Mouse (Mus musculus) kidney, adult 9 months (tissue): ENCODE results near the gene Ppil6.

Experiments
- DNase-seq: peaks from one replicate; pipeline ENCODE4 v3.0.0; 2022

Gene Ppil6

DNA sequence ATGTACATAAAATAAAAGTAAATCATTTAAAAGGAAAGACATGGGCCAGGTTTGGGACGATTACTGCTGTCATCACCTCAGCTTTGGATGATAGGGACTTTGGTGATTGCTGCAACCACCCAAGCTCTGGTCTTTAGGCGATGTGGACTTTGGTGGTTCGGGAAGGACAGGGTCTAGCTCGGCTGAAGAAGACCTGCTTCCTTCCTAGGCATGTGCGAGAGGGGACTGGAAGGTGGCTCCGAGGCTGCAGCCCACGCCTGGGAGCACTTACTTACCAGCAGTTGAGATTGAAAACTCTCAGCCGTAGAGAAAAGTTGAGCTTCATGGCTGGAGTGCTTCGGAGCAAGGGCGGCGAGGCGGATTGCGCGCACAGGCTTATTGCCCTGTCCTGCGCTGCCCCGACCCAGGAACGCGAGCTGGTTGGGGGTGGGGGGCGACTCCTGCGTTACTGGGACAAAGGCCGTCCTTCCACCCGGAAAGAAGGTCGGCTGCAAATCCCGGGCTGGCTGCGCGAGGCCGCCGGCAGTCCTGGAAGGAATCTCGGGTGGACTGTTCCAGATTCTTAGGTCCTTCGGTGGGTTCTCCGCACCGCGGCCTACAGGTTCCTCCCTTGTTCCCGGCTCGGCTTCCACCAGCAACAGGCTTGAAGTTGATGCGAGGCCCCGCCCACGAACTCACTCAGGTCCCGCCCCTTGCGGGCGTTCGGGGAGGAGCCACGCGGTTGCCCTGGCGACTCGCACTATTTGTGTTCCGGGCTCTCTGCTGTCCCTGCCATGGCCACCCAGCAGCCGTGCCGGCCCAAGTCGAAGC is at the start of gene Ppil6, which contains the start of gene Smpd2:
TSS of gene Ppil6 (plus strand) at position 732 of the 810 bp plus-strand sequence.
TSS of gene Smpd2 (minus strand) at position 662 of the 810 bp plus-strand sequence.
- peak; percentile 98 for DNase-seq

DNA sequence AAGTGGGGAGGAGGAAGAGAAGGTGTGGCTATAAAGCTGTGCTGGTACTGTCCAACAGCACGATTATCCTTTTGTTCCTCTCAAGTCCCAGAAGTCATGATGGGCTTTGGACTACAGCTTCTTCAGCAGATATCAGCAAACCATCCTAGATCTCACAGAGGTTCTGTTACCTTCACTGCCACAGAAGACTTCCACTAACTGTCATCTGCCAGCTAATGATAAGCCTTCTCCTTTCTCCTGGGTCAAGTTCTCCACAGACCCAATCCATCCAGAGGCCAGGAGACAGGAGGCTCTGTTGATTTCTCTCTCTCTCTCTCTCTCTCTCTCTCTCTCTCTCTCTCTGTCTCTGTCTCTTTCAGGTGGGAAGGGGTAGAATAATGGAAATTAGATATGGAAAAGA is 42.0 kb upstream of the Ppil6 start:
- no peak for DNase-seq

DNA sequence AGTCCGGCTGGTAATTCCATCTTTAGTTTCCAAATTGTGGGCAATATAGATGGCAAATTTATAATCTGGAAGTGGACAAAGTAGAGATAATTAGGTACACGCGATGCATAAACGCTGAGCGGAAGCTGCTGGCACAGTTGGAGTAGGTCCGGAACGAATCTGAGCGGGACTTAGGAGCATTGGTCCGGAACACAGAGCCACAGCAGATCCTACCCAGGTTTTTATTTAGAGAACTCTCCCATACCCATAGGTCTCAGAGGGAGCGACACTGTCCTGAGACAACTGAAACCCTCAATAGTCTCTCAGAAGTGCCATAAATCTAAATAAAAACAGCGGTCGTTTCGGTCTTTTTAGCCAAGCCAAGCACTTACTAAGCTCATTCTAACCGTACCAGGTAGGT is 40.6 kb upstream of the Ppil6 start:
- DNase-seq, result no peak

DNA sequence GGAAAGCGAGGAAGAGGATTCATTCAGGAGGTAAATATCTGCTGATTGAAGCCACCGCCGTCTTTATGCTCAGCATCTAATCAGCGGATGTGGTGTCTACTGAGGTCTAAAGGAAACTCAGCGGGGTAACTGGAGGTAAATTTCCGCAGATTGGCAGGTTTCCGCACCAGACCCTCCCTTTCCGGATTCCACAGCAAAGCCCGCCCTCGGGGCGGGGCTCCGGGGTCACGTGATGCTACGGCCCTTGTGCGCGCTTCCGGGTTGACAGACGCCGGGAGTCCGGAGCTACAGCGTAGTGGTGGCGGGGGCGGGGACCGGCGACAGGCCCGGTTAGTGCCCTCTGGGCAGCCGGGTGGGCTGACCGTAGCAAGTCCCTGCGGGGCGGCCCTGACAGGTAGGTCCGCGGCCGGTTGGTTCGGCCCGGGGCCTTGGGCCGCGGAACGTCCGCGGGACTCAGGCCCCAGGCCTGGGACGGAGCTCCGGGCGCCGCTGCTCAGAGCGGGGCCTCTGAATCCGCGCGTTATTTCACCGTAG is 40.0 kb upstream of the Ppil6 start, which contains the start of gene Zbtb24:
TSS of gene Zbtb24 (plus strand) at position 247 of the 534 bp plus-strand sequence.
- DNase-seq, result peak; percentile 97

DNA sequence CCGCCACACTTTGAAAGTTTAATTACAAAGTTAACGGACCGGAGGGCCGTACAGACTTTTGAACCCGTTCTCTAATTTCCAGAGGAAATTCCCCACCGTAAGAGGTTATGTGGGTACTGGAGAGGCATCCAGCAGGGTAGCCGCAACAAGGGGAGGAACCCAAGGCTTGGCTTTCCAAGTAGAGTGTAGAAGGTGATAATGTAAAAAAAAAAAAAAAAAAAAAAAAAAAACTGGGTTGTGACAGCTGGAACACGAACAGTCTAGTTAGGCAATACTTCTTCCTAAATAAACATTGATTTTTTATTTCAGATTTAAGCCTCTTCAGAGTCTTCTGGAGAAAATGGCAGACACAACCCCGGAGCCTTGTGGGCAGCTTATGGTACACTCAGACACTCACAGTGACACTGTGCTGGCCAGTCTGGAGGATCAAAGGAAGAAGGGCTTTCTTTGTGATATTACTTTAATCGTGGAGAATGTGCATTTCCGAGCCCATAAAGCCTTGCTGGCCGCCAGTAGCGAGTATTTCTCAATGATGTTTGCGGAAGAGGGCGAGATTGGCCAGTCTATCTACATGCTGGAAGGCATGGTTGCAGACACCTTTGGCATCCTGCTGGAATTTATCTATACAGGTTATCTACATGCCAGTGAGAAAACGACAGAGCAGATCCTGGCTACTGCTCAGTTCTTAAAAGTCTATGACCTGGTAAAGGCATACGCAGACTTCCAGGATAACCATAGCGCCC is 39.3 kb upstream of the Ppil6 start:
- DNase-seq, result peak; percentile 24

DNA sequence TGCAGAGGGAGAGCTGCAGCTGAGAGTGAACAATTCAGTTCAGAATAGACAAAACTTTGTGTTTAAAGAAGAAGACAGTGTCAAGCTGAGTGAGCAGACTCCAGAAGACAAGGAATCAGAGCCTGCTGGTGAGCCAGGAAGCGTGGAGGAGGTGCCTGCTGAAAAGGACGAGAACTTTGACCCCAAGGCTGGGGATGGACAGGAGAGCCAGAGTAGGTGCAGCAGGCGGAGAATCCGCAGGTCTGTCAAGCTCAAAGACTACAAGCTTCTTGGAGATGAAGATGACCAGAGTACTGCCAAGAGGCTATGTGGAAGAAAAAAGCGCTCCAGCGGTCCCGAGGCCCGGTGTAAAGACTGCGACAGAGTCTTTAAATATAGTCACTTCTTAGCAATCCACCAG is 38.6 kb upstream of the Ppil6 start:
- peak; percentile 82 for DNase-seq

DNA sequence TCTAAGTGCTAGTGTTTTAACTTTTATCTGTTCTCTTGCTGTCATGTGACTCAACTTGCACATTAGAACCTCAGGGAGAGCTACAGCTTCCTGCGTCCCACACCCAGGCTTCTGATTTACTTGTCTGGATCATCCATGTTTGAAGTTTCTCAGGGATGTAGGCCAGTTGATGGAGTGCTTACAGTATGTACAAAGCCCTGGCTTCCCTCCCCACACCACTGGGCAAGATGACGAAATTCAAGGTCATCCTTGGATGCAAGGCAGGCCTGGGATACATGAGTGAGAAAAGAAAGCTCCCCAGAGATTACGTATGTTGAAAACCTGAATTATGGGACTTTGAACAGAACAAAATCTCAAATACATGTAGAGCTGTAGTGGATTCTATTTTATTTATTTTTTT is 37.4 kb upstream of the Ppil6 start:
- no peak for DNase-seq

DNA sequence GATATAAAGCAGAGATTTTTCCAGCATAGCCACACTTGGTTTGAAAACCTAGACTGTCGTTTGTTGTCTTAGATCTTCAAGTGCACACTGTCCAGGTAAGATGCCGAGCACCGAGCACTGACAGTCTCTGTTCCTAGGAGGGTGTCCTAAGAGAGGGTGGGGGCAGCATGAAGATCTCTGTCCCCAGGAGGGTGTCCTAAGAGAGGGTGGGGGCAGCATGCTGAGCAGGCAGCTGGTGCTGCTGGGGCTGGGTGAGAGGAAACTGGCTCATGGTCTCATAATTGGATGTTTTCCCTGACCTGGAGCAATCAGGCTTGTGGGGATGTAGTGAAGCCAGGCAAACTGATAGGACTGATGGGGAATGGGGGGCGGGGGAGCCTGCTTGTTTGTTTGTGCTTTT is 30.2 kb upstream of the Ppil6 start:
- no peak for DNase-seq

DNA sequence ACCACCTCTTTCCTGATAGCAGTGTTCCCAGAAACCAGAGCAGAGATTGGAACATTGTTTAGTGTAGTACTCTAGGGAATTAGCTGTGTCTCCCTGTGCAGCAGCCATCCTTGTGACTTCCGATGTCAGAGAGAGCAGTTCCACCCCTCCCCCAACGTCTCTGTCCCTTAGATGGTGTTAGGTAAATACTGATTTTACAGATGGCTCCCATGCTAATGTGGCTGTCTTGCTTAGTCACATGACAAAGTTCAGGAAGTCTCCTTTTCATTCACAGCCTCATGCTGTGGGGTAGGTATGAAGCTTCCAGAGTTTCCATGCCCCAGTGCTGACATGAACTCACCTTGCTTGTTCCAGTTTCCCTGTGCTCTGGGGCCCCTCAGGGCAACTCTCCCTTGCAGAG is 29.7 kb upstream of the Ppil6 start:
- DNase-seq, result no peak

DNA sequence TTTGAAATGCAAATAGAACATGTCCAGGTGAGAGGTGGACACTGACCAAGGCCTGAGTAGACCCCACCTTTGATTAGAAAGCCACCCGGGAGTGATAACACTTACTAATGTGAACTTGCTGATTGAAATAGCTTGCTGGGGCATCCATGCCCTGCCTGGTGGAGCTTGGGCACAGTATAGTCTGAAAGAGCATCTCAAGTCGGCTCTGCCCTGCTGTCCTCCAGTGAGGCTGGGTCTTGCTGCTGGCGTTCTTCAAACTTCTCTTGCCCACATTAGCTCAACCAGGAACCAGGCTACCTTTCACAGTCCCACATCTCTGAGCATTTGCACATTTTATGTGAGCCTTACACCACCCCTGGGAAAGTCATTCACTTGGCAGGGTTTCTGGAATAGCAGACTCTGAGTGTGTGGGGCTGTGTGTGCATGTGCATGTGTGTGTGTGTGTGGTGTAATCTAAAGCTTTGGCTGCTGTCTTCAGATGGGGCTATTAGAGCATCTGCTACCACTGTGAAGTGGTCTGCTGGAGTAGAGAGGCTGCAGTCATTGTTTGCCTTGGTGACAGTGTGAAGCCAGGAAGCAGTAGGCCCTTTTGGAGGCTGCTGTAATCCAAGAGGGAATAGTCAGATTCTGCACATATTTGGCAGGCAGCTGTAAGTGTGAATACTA is 29.0 kb upstream of the Ppil6 start:
- DNase-seq, result no peak

DNA sequence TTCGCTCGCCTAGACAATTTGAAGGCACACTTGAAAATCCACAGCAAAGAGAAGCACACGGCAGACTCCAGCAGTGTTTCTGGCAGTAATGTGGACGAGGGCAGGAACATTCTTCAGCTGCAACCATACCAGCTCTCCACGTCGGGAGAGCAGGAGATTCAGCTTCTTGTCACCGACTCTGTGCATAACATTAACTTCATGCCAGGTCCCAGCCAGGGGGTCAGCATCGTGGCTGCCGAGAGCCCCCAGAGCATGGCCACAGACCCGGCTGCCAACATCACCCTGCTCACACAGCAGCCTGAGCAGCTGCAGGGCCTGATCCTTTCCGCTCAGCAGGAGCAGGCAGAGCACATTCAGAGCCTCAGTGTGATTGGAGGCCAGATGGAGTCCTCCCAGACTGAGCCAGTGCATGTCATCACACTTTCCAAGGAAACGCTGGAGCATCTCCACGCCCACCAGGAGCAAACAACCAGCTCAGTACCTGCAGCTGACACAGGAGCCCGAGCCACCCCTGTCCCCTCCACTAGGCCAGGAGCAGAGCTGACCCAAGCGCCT is 25.8 kb upstream of the Ppil6 start:
- no peak for DNase-seq

DNA sequence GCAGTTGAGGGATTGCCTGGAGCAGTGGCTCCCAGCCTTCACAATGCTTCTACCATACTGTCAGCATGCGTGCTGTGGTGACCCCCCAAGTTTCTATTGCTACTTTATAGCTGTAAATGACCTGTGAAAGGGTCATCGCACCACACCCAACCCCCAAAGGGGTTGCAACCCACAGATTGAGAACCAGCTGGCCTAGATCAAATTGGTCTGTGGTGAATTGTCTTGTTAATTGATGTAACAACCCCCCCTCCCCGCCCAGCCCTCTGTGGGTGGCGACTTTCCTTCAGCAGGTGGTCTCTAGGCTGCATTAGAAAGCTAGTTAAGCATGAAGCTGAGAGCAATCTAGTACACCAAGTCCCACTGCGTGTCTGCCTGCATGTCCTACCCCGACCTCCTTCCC is 22.9 kb upstream of the Ppil6 start:
- DNase-seq, result no peak

DNA sequence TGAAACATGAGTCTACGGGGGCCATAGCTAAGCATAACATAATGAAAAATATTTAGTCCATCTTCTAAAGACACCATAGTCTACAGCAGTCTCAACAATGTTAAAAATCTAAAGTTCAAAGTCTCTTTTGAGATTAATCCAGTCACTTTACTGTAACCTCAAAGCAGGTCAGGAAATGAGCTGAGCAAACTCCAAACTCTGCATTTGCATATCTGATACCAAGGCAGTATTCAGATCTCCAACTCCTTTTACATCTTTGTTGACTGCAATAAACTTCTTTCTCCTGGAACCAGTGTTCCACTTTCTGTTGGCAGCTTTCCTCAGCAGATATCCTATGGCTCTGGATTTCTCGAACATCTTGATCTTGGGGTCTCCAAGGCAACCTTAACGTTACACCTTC is 19.5 kb upstream of the Ppil6 start:
- no peak for DNase-seq

DNA sequence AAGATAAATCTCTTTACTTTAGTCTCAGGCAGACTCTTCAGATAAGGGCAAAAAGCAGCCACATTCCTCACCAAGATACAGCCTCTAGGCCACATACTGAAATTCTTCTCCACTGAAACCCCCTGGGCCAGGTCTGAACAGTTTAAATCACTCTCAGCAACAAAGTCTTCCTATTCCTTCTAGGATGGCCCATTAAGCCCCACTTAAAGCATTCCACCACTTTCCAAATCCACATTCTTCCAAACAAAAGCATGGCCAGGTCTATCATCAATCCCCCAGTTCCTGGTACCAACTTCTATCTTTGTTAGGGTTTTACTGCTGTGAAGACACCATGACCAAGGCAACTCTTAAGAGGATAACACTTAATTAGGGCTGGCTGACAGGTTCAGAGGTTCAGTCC is 17.7 kb upstream of the Ppil6 start:
- no peak for DNase-seq

DNA sequence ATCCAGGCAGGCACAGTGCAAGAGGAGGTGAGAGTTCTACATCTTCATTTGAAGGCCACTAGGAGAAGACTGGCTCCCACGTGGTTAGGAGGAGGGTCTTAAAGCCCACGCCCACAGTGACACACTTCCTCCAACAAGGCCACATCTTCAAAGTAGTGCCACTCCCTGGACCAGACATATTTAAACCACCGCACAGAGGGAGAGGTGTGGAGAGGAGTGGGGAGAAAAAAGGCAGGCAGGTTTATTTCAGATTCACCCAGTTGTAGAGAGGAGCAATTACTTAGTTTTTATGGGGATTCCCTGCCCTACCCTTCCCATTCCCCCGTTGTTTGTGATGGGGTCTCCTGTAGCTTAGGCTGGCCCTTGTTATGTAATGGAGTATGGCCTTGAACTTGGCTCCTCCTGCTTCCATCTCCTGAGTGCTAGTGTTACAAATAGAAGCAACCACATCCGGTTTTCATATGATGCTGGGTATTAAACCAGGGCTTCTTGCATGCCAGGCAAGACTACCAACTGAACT is 17.2 kb upstream of the Ppil6 start:
- DNase-seq, result no peak

DNA sequence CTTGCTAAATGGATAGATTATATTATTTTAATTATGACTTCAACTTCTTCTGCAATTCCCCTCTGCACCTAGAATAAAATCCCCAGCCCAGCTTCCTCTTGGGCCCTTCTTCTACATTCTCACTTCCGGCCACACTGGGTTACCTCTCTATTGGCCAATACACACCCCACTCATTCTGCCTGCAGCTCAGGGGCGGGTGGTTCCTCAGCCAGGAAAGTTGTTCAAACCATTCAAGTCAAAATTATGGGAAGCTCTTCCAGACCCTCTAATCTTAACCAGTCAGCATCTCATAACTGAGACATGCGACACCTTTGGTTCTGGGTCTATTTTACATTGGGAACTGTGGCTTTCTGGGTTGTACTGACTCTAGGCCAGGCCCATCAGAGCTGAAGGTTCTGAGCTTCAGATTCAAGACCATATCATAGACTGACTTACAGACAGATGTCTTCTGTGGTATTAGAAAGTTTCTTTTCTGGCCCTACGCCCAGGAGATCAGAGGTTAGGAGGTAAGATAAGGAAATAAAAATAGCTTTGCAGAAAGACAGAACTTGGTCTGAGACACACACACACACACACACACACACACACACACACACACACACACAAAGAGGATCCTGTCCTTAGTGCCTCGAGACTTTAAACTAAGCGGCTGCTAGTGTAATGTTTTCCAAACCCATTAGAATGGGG is 16.3 kb upstream of the Ppil6 start:
- no peak for DNase-seq

DNA sequence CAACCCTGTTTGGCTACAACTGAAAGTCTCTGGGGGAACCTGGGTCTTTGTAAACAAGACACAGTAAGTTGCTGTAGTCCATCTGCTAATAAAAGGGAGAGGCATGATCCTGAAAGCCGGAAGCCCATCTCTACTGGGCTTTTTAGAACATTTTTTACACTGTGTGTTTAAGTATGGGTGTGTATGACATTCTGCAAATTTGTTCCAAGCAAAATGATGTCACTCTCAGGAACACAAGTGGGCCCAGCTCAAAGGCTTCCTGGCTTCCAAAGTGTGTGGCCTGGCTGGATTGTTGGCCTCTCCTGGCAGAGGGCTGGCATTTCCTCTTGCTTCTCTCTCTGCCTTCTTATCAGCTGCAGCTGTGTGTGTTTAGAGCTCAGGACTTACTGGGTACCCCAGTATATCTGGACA is 15.3 kb upstream of the Ppil6 start:
- no peak for DNase-seq

DNA sequence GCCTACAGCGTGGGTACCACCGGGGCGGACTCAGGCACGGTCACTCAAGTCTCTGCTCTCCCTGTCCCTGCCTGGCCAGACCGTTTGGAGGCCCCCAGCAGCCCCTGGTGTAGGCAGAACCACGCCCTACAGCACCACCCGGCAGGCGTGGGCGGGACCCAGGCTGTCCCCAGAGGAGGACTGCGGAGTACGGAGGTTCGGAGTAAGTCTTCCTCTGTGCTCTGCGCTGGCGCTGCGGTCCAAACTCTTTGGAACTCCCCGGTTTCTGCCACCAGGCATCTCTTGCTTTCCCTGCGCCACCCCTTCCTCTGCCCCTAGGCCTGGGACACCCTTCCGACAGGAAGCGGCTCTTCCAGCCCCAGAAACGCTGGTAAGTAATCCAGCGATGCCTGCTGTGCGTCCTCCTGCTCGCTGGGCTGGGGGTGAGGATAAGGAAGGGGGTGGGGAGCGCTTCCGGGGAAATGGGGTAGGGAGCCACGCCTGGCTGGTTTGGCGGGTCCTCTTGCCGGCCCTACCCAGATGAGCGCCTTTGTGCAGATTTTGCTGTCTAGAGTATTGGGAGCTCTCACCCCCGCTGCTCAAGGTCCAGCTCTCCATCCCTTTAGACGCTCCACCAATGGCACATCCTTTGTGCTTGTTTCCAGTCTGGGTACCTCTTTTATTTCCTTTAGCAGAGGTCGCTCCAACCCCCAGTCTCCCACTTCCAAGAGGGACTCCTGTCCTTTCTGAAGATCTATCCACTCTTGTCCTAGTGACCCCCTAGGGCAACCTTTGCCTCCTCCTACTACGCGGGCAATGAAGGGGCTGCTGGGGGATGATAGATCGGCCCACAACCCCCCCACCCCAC is 13.8 kb upstream of the Ppil6 start, which contains the start of gene Mical1:
TSS of gene Mical1 (plus strand) at position 144 of the 847 bp plus-strand sequence.
- DNase-seq, result peak; percentile 32

DNA sequence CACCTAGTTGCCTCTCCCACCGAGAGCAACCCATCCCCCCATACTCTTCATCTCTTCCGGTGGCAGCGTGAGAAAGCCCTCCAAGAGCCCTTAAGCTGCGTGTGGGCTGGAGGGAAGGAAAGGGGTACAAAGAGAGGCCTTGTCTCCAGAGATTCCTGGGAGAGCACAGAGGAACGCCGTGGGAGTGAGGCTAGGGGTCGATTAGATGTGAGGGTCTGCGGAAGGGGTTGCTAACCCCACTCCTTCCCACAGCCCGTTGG is 13.3 kb upstream of the Ppil6 start:
- DNase-seq, result no peak

DNA sequence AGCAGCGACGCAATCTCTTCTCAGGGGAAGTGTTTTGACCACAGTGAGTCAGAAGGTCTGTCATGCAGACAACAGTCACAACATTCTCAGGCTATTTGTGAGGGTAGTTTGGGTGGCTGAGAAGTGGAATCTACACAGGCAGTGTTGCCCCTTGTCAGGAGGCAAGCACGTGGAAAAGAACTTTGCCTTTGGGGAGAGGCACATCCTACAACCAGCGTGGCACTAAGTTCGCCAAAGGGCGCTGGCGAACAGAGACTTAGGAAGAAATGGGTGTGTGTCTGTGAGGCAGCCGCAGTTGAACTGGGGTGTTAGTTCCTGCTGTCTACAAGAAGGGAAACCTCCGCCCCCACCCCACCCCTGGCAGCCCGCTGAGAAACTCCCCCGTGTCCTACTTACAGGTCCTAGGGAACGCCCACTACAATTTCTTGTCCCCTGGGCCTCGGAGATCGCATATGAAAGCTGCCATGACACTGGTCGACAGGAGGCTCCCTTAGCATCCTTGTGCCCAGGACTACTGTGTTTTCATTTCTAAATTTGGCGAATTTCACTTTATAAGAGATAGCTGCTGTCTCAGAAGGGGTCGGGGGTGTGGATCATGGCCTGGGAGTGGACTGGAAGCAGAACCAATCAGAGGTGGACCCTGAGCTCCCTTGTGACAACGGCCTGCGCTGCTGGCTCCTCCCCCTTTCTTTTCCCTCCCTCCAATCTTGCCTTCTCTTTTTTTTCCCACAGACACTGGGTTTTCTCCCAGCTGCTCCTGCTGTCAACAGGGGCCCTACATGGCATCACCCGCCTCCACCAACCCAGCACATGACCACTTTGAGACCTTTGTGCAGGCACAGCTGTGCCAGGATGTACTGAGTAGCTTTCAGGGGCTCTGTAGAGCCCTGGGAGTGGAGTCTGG is 12.7 kb upstream of the Ppil6 start:
- peak; percentile 59 for DNase-seq
